Mouse (Mus musculus) E14TG2a.4 (cell line): Measurements from ENCODE around the gene Carmil1.

Experiments used
- CTCF ChIP-seq: conservative IDR thresholded peaks from 2 replicates; pipeline ENCODE4 v1.5.1; 2014; ENCODE audit warnings: low read length
- POU5F1 ChIP-seq: IDR thresholded peaks from 2 replicates; pipeline ENCODE4 v1.6.1; 2014; ENCODE audit warnings: low read length, borderline replicate concordance

GRCm38 (mm10) chr13:24144858-24145257 lies 135.7 kb downstream of the Carmil1 start:
- no peak for TF ChIP-seq CTCF
- no peak for TF ChIP-seq POU5F1
